Mouse (Mus musculus) MEL (cell line): Measurements from ENCODE around the gene B4galt1. TPM values are rescaled to one million over a fixed set of nuclear protein-coding genes. Genes with fewer than 3 reads are reported as not detected.
A peak's percentile ranks its signal among the peaks of the same experiment; 100 is the strongest.

Source experiments
- DNase-seq: peaks from one replicate; pipeline ENCODE4 v3.0.0; 2011; ENCODE audit warnings: low read depth, low spot score
- H3K27ac ChIP-seq: 2 replicates; pipeline ENCODE4 v1.5.1; 2012; ENCODE audit warnings: low read depth, mild to moderate bottlenecking, control low read depth, low read length, moderate library complexity; ENCODE audit not compliant: control insufficient read depth
- H3K27me3 ChIP-seq, 2 experiments: fragments of 150-350 bp in 1 of 2; sonication (generic) in 1 of 2; 2 replicates each; pipeline ENCODE4 v1.6.1; 2012; ENCODE audit warnings: low read length in 2 of 2, mild to moderate bottlenecking in 2 of 2, improper control_type of control experiment in 1 of 2, moderate library complexity in 1 of 2; ENCODE audit not compliant: insufficient read depth in 2 of 2, control insufficient read depth in 1 of 2
- H3K36me3 ChIP-seq, 2 experiments: 2 replicates each; pipeline ENCODE4 v1.6.1; 2012 to 2014; ENCODE audit warnings: low read length in 2 of 2, improper control_type of control experiment in 1 of 2, inconsistent platforms in 1 of 2, mild to moderate bottlenecking in 1 of 2; ENCODE audit not compliant: insufficient read depth in 2 of 2, control insufficient read depth in 1 of 2
- H3K4me1 ChIP-seq, 2 experiments: fragments of 150-350 bp in 1 of 2; sonication (generic) in 1 of 2; 2 replicates each; pipeline ENCODE4 v1.6.1; 2012; ENCODE audit warnings: low read length in 2 of 2, improper control_type of control experiment in 1 of 2, mild to moderate bottlenecking in 1 of 2; ENCODE audit not compliant: insufficient read depth in 2 of 2, control insufficient read depth in 1 of 2
- H3K4me3 ChIP-seq, 2 experiments: fragments of 150-350 bp in 1 of 2; sonication (generic) in 1 of 2; 2 replicates each; pipeline ENCODE4 v1.5.1; 2012; ENCODE audit warnings: low read depth in 2 of 2, low read length in 2 of 2, mild to moderate bottlenecking in 2 of 2, moderate library complexity in 2 of 2, control low read depth in 1 of 2, improper control_type of control experiment in 1 of 2; ENCODE audit not compliant: control insufficient read depth in 1 of 2, insufficient read depth in 1 of 2
- H3K79me2 ChIP-seq: 2 replicates; pipeline ENCODE4 v1.6.1; 2012; ENCODE audit warnings: mild to moderate bottlenecking, low read length, moderate library complexity; ENCODE audit not compliant: control insufficient read depth, poor library complexity, insufficient read depth
- H3K9ac ChIP-seq: 2 replicates; pipeline ENCODE4 v1.6.1; 2012; ENCODE audit warnings: low read depth, mild to moderate bottlenecking, control low read depth, low read length, moderate library complexity; ENCODE audit not compliant: control insufficient read depth, poor library complexity, severe bottlenecking
- H3K9me3 ChIP-seq: fragments of 150-350 bp; sonication (generic); replicated peaks from 2 replicates; pipeline ENCODE4 v1.6.1; 2012; ENCODE audit warnings: mild to moderate bottlenecking, low read length, improper control_type of control experiment, moderate library complexity; ENCODE audit not compliant: insufficient read depth
- BHLHE40 ChIP-seq: IDR thresholded peaks from 2 replicates; pipeline ENCODE4 v1.6.1; 2012; ENCODE audit warnings: low read depth, mild to moderate bottlenecking, inconsistent platforms, low read length, improper control_type of control experiment, borderline replicate concordance
- CHD1 ChIP-seq: IDR thresholded peaks from 2 replicates; pipeline ENCODE4 v1.6.1; 2012; ENCODE audit warnings: low read depth, mild to moderate bottlenecking, inconsistent platforms, low read length, improper control_type of control experiment
- CTCF ChIP-seq, 3 experiments: IDR thresholded peaks in 2 of 3; conservative IDR thresholded peaks in 1 of 3; 2 replicates each; pipeline ENCODE4 v1.5.1; 2011 to 2012; ENCODE audit warnings: low read length in 3 of 3, low read depth in 2 of 3, mild to moderate bottlenecking in 2 of 3, improper control_type of control experiment in 1 of 3, inconsistent platforms in 1 of 3, mixed read lengths in 1 of 3, moderate library complexity in 1 of 3; ENCODE audit not compliant: control insufficient read depth in 1 of 3, insufficient read depth in 1 of 3, poor library complexity in 1 of 3, severe bottlenecking in 1 of 3
- ETS1 ChIP-seq: IDR thresholded peaks from 2 replicates; pipeline ENCODE4 v1.6.1; 2012; ENCODE audit warnings: low read depth, mild to moderate bottlenecking, inconsistent platforms, low read length, improper control_type of control experiment, moderate library complexity
- GABPA ChIP-seq: IDR thresholded peaks from 2 replicates; pipeline ENCODE4 v1.6.1; 2012; ENCODE audit warnings: low read depth, mild to moderate bottlenecking, inconsistent platforms, low read length, improper control_type of control experiment, moderate library complexity
- GATA1 ChIP-seq: IDR thresholded peaks from 2 replicates; pipeline ENCODE4 v1.6.1; 2011; ENCODE audit warnings: low read depth, low read length, improper control_type of control experiment
- JUND ChIP-seq: IDR thresholded peaks from 2 replicates; pipeline ENCODE4 v1.6.1; 2011; ENCODE audit warnings: low read depth, mild to moderate bottlenecking, improper control_type of control experiment, low read length
- KAT2A ChIP-seq: conservative IDR thresholded peaks from 2 replicates; pipeline ENCODE4 v1.6.1; 2012; ENCODE audit warnings: low read depth, low read length, improper control_type of control experiment, inconsistent platforms
- MAFK ChIP-seq: IDR thresholded peaks from 2 replicates; pipeline ENCODE4 v1.6.1; 2011; ENCODE audit warnings: low read depth, mild to moderate bottlenecking, low read length, improper control_type of control experiment, borderline replicate concordance
- MAX ChIP-seq: IDR thresholded peaks from 2 replicates; pipeline ENCODE4 v1.6.1; 2011; ENCODE audit warnings: low read length, improper control_type of control experiment
- MAZ ChIP-seq: IDR thresholded peaks from 2 replicates; pipeline ENCODE4 v1.6.1; 2012; ENCODE audit warnings: low read depth, mild to moderate bottlenecking, inconsistent platforms, low read length, improper control_type of control experiment
- MXI1 ChIP-seq: IDR thresholded peaks from 2 replicates; pipeline ENCODE4 v1.6.1; 2011; ENCODE audit warnings: mild to moderate bottlenecking, low read depth, low read length, improper control_type of control experiment
- MYB ChIP-seq: IDR thresholded peaks from 2 replicates; pipeline ENCODE4 v1.6.1; 2011; ENCODE audit warnings: mild to moderate bottlenecking, low read depth, low read length, improper control_type of control experiment
- MYC ChIP-seq: IDR thresholded peaks from 2 replicates; pipeline ENCODE4 v1.6.1; 2011; ENCODE audit warnings: low read depth, mild to moderate bottlenecking, low read length, improper control_type of control experiment, moderate library complexity
- NRF1 ChIP-seq: IDR thresholded peaks from 2 replicates; pipeline ENCODE4 v1.6.1; 2014; ENCODE audit warnings: low read depth, mild to moderate bottlenecking, inconsistent platforms, low read length, improper control_type of control experiment, moderate library complexity; ENCODE audit not compliant: poor library complexity, insufficient read depth, severe bottlenecking
- POLR2AphosphoS2 ChIP-seq: IDR thresholded peaks from 2 replicates; pipeline ENCODE4 v1.6.1; 2011; ENCODE audit warnings: low read length, improper control_type of control experiment
- POLR2AphosphoS5 ChIP-seq: IDR thresholded peaks from 2 replicates; pipeline ENCODE4 v1.6.1; 2012; ENCODE audit warnings: low read depth, borderline replicate concordance, mild to moderate bottlenecking, inconsistent platforms, low read length, moderate library complexity, mixed read lengths
- RAD21 ChIP-seq: IDR thresholded peaks from 2 replicates; pipeline ENCODE4 v1.6.1; 2011; ENCODE audit warnings: mild to moderate bottlenecking, low read depth, low read length, improper control_type of control experiment
- RCOR1 ChIP-seq: IDR thresholded peaks from 2 replicates; pipeline ENCODE4 v1.6.1; 2012; ENCODE audit warnings: low read depth, mild to moderate bottlenecking, inconsistent platforms, low read length, improper control_type of control experiment
- SIN3A ChIP-seq: IDR thresholded peaks from 2 replicates; pipeline ENCODE4 v1.6.1; 2012; ENCODE audit warnings: low read length, improper control_type of control experiment, inconsistent platforms
- TAL1 ChIP-seq: IDR thresholded peaks from 2 replicates; pipeline ENCODE4 v1.6.1; 2012; ENCODE audit warnings: mild to moderate bottlenecking, inconsistent platforms, low read length, moderate library complexity, mixed read lengths
- TBP ChIP-seq: IDR thresholded peaks from 2 replicates; pipeline ENCODE4 v1.8.0; 2011; ENCODE audit warnings: low read depth, low read length, improper control_type of control experiment
- TCF12 ChIP-seq: IDR thresholded peaks from 2 replicates; pipeline ENCODE4 v1.6.1; 2014; ENCODE audit warnings: low read depth, mild to moderate bottlenecking, inconsistent platforms, low read length, improper control_type of control experiment, moderate library complexity
- UBTF ChIP-seq: IDR thresholded peaks from 2 replicates; pipeline ENCODE4 v1.6.1; 2012; ENCODE audit warnings: low read depth, mild to moderate bottlenecking, inconsistent platforms, low read length, improper control_type of control experiment, moderate library complexity, borderline replicate concordance; ENCODE audit not compliant: insufficient read depth
- ZC3H11A ChIP-seq: IDR thresholded peaks from 2 replicates; pipeline ENCODE4 v1.6.1; 2012; ENCODE audit warnings: low read depth, mild to moderate bottlenecking, inconsistent platforms, low read length, improper control_type of control experiment
- ZKSCAN1 ChIP-seq: IDR thresholded peaks from 2 replicates; pipeline ENCODE4 v1.6.1; 2012; ENCODE audit warnings: low read depth, mild to moderate bottlenecking, inconsistent platforms, low read length, improper control_type of control experiment, moderate library complexity
- ZMIZ1 ChIP-seq: IDR thresholded peaks from 2 replicates; pipeline ENCODE4 v1.6.1; 2012; ENCODE audit warnings: low read depth, mild to moderate bottlenecking, inconsistent platforms, low read length, improper control_type of control experiment, moderate library complexity
- ZNF384 ChIP-seq: IDR thresholded peaks from 2 replicates; pipeline ENCODE4 v1.6.1; 2012; ENCODE audit warnings: low read depth, mild to moderate bottlenecking, inconsistent platforms, low read length, improper control_type of control experiment
- polyA plus RNA-seq, 2 experiments: library from polyadenylated mRNA; stranded (reverse) in 1 of 2; unstranded in 1 of 2; fragments of >175 nt in 1 of 2; fragments of >200 nt in 1 of 2; gene quantifications; 2 replicates each; pipeline versions ENCODE4 v1.2.1 to v1.2.4; 2012; ENCODE audit warnings: low replicate concordance in 2 of 2, low read depth in 1 of 2; ENCODE audit not compliant: insufficient read length in 2 of 2, insufficient read depth in 1 of 2, missing spikeins in 1 of 2
- total RNA-seq: library from RNA; depleted of rRNA; stranded (reverse); fragments of 300-350 nt; gene quantifications from 2 replicates; pipeline ENCODE4 v1.2.3, GENCODE M21; 2012

The B4galt1 gene
- total and polyA plus RNA-seq, 3 experiments, result 10.8 to 22.5 TPM; not detected in 1

- Histone ChIP-seq H3K4me3 (no peak overlapping the region), H3K9ac (no peak overlapping the region), H3K9me3 (no peaks in the 10 kb centered on the region)
- TF ChIP-seq TAL1 (peak; percentile 18; the same call in 1 of the 2 replicates), ZMIZ1 (no peak), TCF12 (no peak), POLR2AphosphoS5 (no peak), MYC (0 out of 2 replicates have a peak, but pooled peaks have one; percentile 45), MAZ (no peak)
- TF ChIP-seq, all 39 proteins: peak for 2
- peak; percentile 88 for DNase-seq
- no peaks in the 10 kb centered on the region for H3K27me3 ChIP-seq
- H3K4me1 ChIP-seq, result peaks cover 2 to 40% of the 10 kb centered on the region in 2 experiments
- peaks cover 0 to 30% of the 10 kb centered on the region in 2 experiments; a peak in 2 of 4 replicates for H3K36me3 ChIP-seq
- peak overlapping the region; percentile 35; the same call in 1 of the 2 replicates for H3K27ac ChIP-seq
- H3K79me2 ChIP-seq, result no peaks in the 10 kb centered on the region
These were observed 77.4 kb downstream of the B4galt1 start for GRCm38 (mm10) chr4:40776416-40776815.

GRCm38 (mm10) chr4:40774279-40775259 is 79.2 kb downstream of the B4galt1 start:
- H3K36me3 ChIP-seq, result peaks cover 0 to 17% of the 10 kb centered on the region in 2 experiments; a peak in 2 of 4 replicates
- DNase-seq, result peak; percentile 88
- no peaks in the 10 kb centered on the region for H3K27me3 ChIP-seq
- peaks cover 4 to 34% of the 10 kb centered on the region in 2 experiments for H3K4me1 ChIP-seq
- no peaks in the 10 kb centered on the region for H3K79me2 ChIP-seq
- H3K27ac ChIP-seq, result no peak overlapping the region
- no peaks in the 10 kb centered on the region for H3K9me3 ChIP-seq
- peak overlapping the region in 1 of 2 experiments; percentile 32; a peak in 2 of 4 replicates for H3K4me3 ChIP-seq
- peak overlapping the region; percentile 49 for H3K9ac ChIP-seq
- no peak for TF ChIP-seq MAFK
- TF ChIP-seq ZKSCAN1, result no peak
- no peak for TF ChIP-seq CHD1
- TF ChIP-seq BHLHE40, result no peak
- TF ChIP-seq POLR2AphosphoS5, result no peak
- peak; percentile 85 to 97 (median 97) for TF ChIP-seq CTCF (IDR thresholded peaks at IDR 0.05 in 2 of 3, conservative IDR thresholded peaks at IDR 0.05 in 1 of 3; ENCODE audit: control insufficient read depth in 1 of 3, insufficient read depth in 1 of 3, low read depth in 2 of 3, low read length in 3 of 3, poor library complexity in 1 of 3, severe bottlenecking in 1 of 3)
- TF ChIP-seq ZMIZ1, result no peak
- no peak for TF ChIP-seq TCF12
- no peak for TF ChIP-seq TBP
- no peak for TF ChIP-seq UBTF
- no peak for TF ChIP-seq POLR2AphosphoS2
- TF ChIP-seq MAZ, result no peak
- TF ChIP-seq MXI1, result no peak
- TF ChIP-seq ZNF384, result peak; percentile 76
- TF ChIP-seq KAT2A, result no peak
- no peak for TF ChIP-seq ETS1
- no peak for TF ChIP-seq NRF1
- 0 out of 2 replicates have a peak, but pooled peaks have one; percentile 51 for TF ChIP-seq SIN3A
- no peak for TF ChIP-seq GATA1
- no peak for TF ChIP-seq GABPA
- no peak for TF ChIP-seq MYC
- TF ChIP-seq RCOR1, result no peak
- no peak for TF ChIP-seq MYB
- no peak; the same call in 1 of the 2 replicates for TF ChIP-seq MAX
- no peak for TF ChIP-seq JUND
- peak; percentile 82 for TF ChIP-seq RAD21
- peak; percentile 92 for TF ChIP-seq ZC3H11A
